In the genomic region with DNA sequence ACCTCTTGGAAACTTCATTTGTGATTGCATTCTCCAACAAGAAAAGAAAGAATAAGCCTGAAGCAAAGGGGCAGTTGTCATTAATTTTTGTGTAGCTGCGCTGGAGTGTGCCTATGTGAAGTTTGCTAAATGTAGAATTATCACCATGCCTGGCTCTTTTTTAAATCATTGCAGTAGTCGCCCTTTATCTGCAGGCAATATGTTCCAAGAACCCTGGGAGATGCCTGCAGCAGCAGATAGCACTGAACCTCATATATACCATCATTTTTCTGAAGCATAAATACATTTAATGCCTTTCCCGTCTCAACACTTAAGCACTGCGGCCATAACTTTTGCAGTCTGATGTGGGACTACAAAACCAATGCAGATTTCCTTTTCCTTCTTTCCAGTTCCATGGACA, we compare ENCODE assay signal across 16 mouse cellular contexts. TPM values are rescaled to one million over a fixed set of nuclear protein-coding genes. Genes with fewer than 3 reads are reported as not detected.
A peak's percentile ranks its signal among the peaks of the same experiment; 100 is the strongest.
DNase-seq lines count a peak whose midpoint lies in the region; ATAC-seq and TF ChIP-seq lines count a peak whose summit lies in the region.
"Had no signal": no experiment of that assay in that cellular context is flagged by ENCODE, and none has a peak within 500 bp of the region (broad histone marks: within the 10 kb centered on the region; RNA-seq: fewer than 3 reads in every experiment).

No protein-coding gene starts in this region.

- no peak overlapping the region for H3K4me3 ChIP-seq in liver, embryonic 14.5 days (ENCODE audit: insufficient read depth in 1 of 2, low read depth in 2 of 2, low read length in 2 of 2)
- H3K4me3 ChIP-seq in liver, embryonic 11.5 days (ENCODE audit: low read depth, low read length), result no peak overlapping the region
- H3K4me3 ChIP-seq: forebrain, embryonic 15.5 days; hindbrain, embryonic 12.5 days; hindbrain, embryonic 15.5 days had no signal

- no peak for ATAC-seq in liver, embryonic 14.5 days (ENCODE audit: insufficient read depth)
- no peak for ATAC-seq in liver, embryonic 11.5 days (replicated peaks; ENCODE audit: low FRiP score)
- ATAC-seq in erythroblast, adult 5-6 weeks (replicated peaks; ENCODE audit: low FRiP score, poor library complexity, severe bottlenecking), result peak; percentile 61; the same call in 1 of the 2 replicates
- 0 out of 2 replicates have a peak, but pooled peaks have one; percentile 18 for ATAC-seq in megakaryocyte progenitor cell, adult 5-6 weeks (replicated peaks; ENCODE audit: poor library complexity)
- ATAC-seq: forebrain, embryonic 15.5 days had no signal

- no peaks in the 10 kb centered on the region for H3K9me3 ChIP-seq in liver, embryonic 14.5 days (ENCODE audit: control insufficient read depth, low read length)
- no peaks in the 10 kb centered on the region for H3K9me3 ChIP-seq in liver, embryonic 11.5 days (ENCODE audit: control insufficient read depth, low read length)
- H3K9me3 ChIP-seq: forebrain, embryonic 15.5 days; hindbrain, embryonic 12.5 days; hindbrain, embryonic 15.5 days had no signal

- H3K36me3 ChIP-seq in liver, embryonic 14.5 days (replicated peaks; ENCODE audit: control insufficient read depth, insufficient read depth, low read depth), result peaks cover 22% of the 10 kb centered on the region
- H3K36me3 ChIP-seq in liver, embryonic 11.5 days (ENCODE audit: control insufficient read depth, insufficient read depth, low read length), result peaks cover 2% of the 10 kb centered on the region; the same call in 1 of the 2 replicates
- H3K36me3 ChIP-seq: forebrain, embryonic 15.5 days; hindbrain, embryonic 12.5 days; hindbrain, embryonic 15.5 days had no signal

- peak; percentile 39; the same call in 1 of the 2 replicates for TF ChIP-seq EP300 in liver, embryonic 14.5 days (IDR thresholded peaks at IDR 0.05; ENCODE audit: low read depth)

- no peak overlapping the region for H3K4me2 ChIP-seq in liver, embryonic 14.5 days (ENCODE audit: low read depth)
- no peak overlapping the region for H3K4me2 ChIP-seq in liver, embryonic 11.5 days
- H3K4me2 ChIP-seq: forebrain, embryonic 15.5 days; heart, embryonic 11.5 days; hindbrain, embryonic 12.5 days; hindbrain, embryonic 15.5 days had no signal

- H3K4me1 ChIP-seq in liver, embryonic 14.5 days (replicated peaks; ENCODE audit: control insufficient read depth in 2 of 2, insufficient read depth in 2 of 2, low read length in 1 of 2), result peaks cover 5 to 19% of the 10 kb centered on the region in 2 experiments
- no peaks in the 10 kb centered on the region for H3K4me1 ChIP-seq in liver, embryonic 11.5 days (replicated peaks; ENCODE audit: control insufficient read depth, insufficient read depth, low read length)
- H3K4me1 ChIP-seq: forebrain, embryonic 15.5 days; hindbrain, embryonic 12.5 days; hindbrain, embryonic 15.5 days had no signal

- H3K27me3 ChIP-seq in liver, embryonic 14.5 days (ENCODE audit: control insufficient read depth, insufficient read depth, low read length), result no peaks in the 10 kb centered on the region
- no peaks in the 10 kb centered on the region for H3K27me3 ChIP-seq in liver, embryonic 11.5 days (replicated peaks; ENCODE audit: control insufficient read depth, insufficient read depth, low read length)
- H3K27me3 ChIP-seq: forebrain, embryonic 15.5 days; hindbrain, embryonic 12.5 days; hindbrain, embryonic 15.5 days had no signal

- DNase-seq in liver, embryonic 14.5 days (ENCODE audit: low read depth in 3 of 3, low spot score in 3 of 3), result no peak
- no peak for DNase-seq in liver, embryonic 11.5 days (ENCODE audit: low spot score)
- no peak for DNase-seq in left cerebral cortex, adult 18-20 months (ENCODE audit: low spot score in 2 of 2)
- no peak for DNase-seq in lung, postnatal 25 days (ENCODE audit: low spot score)
- DNase-seq: adrenal gland, adult 8-10 months; adrenal gland, postnatal 25 days; cerebellum, adult 11-12 months; cerebellum, adult 9-10 months; cerebellum, postnatal 14 days; gastrocnemius, postnatal 25 days had no signal

- no peak overlapping the region for H3K9ac ChIP-seq in liver, embryonic 14.5 days (replicated peaks)
- H3K9ac ChIP-seq in liver, embryonic 11.5 days (ENCODE audit: low read depth, low read length), result no peak overlapping the region
- H3K9ac ChIP-seq: forebrain, embryonic 15.5 days; hindbrain, embryonic 12.5 days; hindbrain, embryonic 15.5 days had no signal

- H3K27ac ChIP-seq in liver, embryonic 14.5 days, result no peak overlapping the region
- no peak overlapping the region for H3K27ac ChIP-seq in liver, embryonic 11.5 days (ENCODE audit: low read depth, low read length)
- H3K27ac ChIP-seq: forebrain, embryonic 15.5 days; hindbrain, embryonic 12.5 days; hindbrain, embryonic 15.5 days had no signal

- WGBS in liver, embryonic 14.5 days (ENCODE audit: insufficient replicate concordance), result 53% methylated on average over 4 of the region's 4 CpGs
- WGBS in liver, embryonic 11.5 days, result 69% methylated on average over 4 of the region's 4 CpGs

- TF ChIP-seq CTCF in liver, embryonic 14.5 days (IDR thresholded peaks at IDR 0.05; ENCODE audit: low read depth), result no peak

RNA-seq across cellular contexts. Expression of a gene that starts 50.3 kb away (rescaled TPM):
- 9.5 and 12.4 TPM in 2 replicates for polyA plus RNA-seq in liver, embryonic 14.5 days (2012; rRNA removed)
- 11.5 and 12.4 TPM in 2 replicates for polyA plus RNA-seq in liver, embryonic 14.5 days (2014; fragmentation: Nextera tagmentation; extraction: Ambion mirVana)
- polyA plus RNA-seq in liver, embryonic 11.5 days (2014; fragmentation: Nextera tagmentation; extraction: Ambion mirVana), result 12.6 and 12.9 TPM in 2 replicates
- total RNA-seq in erythroblast, adult 5-6 weeks (2015; ENCODE audit: low replicate concordance), result 127 and 129 TPM in 2 replicates
- total RNA-seq in erythroblast, adult 5-6 weeks (2017; ENCODE audit: low replicate concordance), result 163 and 164 TPM in 2 replicates
- 88.8 and 91.9 TPM in 2 replicates for total RNA-seq in megakaryocyte progenitor cell, adult 5-6 weeks (2015)
- 58.2 and 75.7 TPM in 2 replicates for total RNA-seq in megakaryocyte progenitor cell, adult 5-6 weeks (2017)
- 10 to 100 TPM; 20.8 to 23.8 TPM for total RNA-seq in left cerebral cortex, adult 18-20 months (2021)

Comparison
In these comparisons a context has a peak if more than half of its experiments do, and no peak if none do; other contexts are left out.
1. ATAC-seq: peak in erythroblast, adult 5-6 weeks (single experiment) and megakaryocyte progenitor cell, adult 5-6 weeks (single experiment); none in liver, embryonic 14.5 days (single experiment) and liver, embryonic 11.5 days (single experiment).